Mouse (Mus musculus) monocyte, adult 2 months (primary cell): ENCODE data around the gene Gm28053.

ENCODE experiments used
- DNase-seq, 2 experiments: peaks; one replicate each; pipeline ENCODE4 v3.0.0; 2022; ENCODE audit warnings: low spot score in 2 of 2, low read depth in 1 of 2

Gm28053 gene

DNA sequence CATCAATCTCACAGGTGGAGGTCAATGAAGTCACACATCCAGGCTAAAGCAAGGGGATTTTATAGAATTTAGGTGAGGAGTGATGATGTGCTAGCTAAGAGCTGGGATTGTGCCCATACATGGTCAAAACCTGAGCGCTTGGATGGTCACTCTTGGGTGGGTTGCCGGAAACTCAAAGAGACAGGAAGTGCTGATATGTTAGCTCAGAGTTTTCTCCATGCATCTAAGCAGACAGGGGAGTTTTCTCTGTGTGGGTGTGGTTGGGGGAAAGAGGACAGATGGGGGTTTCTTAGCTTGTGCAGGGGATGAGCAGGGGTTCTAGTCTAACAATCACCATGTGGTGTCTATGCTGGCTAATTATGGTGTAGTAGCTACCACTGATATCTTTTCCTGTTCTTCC is 29.1 kb upstream of the Gm28053 start:
- no peak for DNase-seq

DNA sequence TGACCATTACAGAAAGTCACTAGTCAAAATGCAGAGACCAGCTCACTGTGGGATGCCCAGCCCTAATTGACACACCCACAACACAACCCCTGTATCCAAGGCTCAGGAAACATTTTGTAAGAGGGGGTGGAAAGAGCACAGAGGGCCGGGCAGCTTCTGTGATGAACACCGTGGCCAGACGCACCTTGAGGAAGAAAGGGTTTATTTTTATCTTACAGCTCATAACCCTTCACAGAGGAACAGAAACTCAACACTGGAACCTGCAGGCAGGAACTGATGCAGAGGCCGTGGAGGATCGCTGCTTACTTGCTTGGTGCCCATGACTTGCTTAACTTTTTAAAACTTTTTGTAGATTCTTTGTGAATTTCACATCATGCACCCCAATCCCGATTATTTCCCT is 25.4 kb upstream of the Gm28053 start:
- DNase-seq, result no peak

DNA sequence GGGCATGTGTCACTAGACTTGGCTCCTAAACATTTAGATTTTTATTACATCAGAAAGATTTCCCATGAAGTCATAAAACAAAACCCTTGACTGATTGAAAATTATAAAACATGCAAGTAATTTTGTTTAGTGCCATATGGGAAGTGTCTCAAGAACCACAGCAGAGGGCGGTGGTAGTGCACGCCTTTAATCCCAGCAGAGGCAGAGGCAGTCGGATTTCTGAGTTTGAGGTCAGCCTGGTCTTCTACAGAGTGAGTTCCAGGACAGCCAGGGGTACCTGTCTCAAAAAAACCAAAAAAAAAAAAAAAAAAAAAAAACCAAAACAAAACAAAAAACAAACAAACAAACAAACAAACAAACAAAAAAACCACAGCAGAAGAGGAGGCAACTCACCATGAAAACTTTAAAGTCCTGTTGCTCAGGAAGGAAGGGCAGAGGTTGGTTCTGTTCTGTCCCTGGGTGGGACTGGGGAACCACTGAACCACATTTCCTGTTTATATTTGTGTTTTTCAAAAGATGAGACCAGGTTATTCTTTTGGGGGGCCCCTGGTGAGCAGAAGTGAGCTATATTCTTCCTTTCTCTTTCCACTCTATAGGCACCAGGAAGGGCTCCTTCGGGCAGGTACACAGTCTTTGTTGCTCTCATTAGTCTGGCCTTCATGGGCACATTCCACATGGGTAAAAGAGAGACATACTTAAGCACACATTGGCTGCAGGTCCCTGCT is 21.4 kb upstream of the Gm28053 start:
- DNase-seq, result no peak

DNA sequence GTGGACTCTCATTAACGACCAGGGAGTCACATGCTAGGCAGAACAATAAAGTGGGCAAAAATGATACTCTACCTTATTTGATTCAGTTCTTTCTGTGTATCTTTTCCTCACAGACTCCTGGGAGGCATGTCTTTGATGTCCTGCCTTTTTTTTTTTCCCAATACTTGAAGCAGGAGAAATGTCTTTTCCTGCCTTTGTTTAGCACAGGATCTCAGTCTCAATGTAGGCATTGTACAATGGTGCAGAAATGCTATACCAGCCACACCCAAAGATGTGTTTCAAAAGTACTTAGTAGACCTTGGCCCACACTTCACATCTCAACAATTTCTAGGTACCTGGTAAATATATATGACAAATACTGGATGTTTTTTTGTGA is 20.9 kb upstream of the Gm28053 start:
- no peak for DNase-seq

GRCm38 (mm10) chr6:48698066-48698856 is 20.1 kb upstream of the Gm28053 start:
- no peak for DNase-seq

- no peak for DNase-seq
Measured at GRCm38 (mm10) chr6:48698888-48699287, 19.5 kb upstream of the Gm28053 start.

GRCm38 (mm10) chr6:48700251-48701075 is 17.9 kb upstream of the Gm28053 start:
- no peak for DNase-seq

GRCm38 (mm10) chr6:48702146-48702545 is 16.3 kb upstream of the Gm28053 start:
- DNase-seq, result no peak

DNA sequence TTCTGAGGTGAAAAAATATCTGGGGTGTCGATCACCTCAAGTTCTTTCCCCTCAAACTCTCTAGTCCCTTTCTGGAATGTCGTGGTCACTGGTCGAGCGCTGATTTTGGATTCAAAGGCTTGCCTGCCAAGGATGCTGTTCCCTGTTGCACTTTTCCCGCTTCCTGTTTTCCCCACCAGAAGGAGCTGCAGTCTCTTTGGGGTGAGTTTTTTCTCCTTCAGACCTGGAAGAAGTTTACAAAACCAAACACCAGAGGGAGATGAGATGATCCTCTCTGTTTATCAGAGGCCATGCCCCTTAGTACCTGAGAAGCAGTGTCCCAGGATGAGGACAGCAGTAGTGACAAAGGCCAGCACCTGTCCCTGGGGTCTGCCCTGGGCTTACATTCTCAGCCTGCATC is 15.8 kb upstream of the Gm28053 start:
- no peak for DNase-seq

DNA sequence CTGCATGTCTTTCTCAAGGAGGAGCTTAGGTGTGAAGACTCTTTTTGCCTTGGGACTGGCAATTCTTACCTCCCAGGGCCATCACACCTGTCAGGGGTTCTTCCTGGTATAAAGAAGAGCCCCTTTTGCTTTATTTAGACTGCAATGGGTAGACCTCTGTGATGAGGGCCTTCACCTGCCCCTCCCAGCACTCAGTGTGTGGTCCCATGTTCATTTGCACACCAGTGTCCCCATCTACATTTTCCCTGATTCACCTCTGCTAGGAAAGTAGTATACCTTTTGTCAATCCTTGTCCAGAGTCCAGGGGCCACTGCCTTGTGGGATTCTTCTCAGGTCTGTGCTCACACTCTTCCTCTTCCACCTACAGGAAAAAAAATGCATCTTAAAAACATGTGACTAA is 14.3 kb upstream of the Gm28053 start:
- no peak for DNase-seq

DNA sequence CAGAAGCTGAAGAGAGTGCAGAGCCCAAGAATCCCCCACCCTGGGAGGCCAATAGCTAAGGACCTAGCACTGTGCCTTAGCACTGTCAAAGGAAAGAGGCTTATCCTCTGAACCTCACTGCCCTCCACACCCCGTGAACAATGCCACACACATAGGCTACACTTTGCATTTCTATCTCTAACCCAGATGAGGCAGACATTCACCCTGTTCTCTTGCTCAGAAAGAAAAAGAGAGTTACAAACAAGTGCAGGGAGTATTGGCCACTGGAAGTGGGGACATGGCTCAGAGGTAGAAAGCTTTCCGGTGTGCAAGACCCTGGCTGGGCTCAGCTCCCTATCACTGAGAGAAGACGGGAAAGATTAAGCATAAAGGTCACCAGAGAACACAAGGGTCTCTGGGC is 12.3 kb upstream of the Gm28053 start:
- DNase-seq, result no peak

- no peak for DNase-seq
Measured at GRCm38 (mm10) chr6:48720326-48720725, 1.9 kb downstream of the Gm28053 start.

GRCm38 (mm10) chr6:48723468-48723867 is 5.1 kb downstream of the Gm28053 start:
- no peak for DNase-seq

DNA sequence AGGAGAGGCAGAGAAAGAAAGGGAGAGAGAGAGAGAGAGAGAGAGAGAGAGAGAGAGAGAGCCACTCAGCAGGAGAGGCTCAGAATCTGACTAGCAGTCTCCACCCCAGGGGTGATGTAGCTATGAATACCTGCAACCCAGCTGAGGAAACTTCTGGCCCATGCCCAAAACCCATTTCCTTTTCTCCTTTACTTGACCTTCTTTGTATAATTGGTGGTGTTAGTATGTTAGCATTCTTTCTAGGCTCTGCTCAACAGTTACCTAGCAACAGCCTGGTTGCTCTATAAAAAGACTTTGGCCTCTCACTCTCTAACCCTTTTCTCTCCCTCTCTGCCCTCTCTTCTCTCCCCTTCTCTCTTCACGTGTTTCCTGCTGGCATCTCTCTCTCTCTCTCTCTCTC is 7.1 kb downstream of the Gm28053 start:
- no peak for DNase-seq

DNA sequence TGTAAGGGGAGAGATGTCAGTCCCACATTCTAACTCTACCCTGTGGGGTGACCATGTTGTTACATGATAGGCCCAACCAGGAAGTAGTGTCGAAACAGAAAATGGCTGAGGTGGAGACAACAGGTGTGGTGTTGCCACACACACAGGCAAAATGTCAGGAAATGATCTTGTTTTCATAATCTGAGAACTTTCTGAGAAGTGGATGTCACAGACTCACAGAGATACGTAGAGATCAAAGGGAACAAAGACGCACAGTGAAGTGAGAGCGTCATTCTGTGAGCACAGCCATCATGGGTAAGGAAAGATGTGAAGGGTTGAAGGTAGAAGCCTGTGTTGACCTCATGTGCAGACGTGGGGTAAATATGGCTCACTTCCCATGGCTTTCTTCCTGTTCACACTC is 9.4 kb downstream of the Gm28053 start:
- DNase-seq, result no peak

DNA sequence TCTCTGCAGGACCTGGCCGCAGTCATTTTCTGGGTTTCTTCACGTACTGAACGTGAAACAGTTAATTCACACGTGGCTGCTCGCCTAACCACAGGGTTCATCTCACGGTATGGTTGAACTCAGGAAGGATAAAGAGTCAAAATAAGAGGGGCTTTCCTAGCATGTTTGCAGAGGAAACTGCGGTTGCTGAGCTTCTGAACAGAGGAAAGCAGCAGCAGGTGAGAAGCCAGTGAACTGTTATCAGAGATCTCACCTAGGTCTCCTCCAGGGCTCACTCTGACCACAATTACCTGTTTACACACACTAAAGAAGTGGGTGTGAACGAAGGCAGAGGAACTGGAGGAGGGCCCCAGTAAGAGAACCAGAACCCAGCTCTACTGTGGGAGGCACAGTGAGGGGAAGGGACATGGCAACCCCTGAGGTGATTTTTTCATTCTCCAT is 14.5 kb downstream of the Gm28053 start:
- no peak for DNase-seq

DNA sequence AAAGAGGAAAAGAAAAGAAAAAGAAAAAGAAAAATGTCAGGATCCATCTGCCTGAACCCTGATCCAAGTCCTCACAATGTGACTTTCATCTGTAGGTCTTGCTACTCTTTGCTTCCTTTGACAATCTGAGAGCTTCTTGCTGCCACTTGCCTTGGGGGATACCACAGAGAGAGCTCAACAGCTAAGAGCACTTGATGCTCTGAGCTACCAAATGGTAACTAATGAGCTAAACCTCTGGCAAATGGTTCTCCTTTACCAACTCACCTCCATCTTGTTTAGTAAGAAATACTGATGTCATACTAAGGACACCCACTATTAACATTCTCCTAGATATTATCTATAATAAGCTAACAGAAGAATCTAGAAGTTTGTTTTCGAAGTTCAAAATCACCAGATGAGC is 15.3 kb downstream of the Gm28053 start:
- no peak for DNase-seq

GRCm38 (mm10) chr6:48737053-48737452 is 18.6 kb downstream of the Gm28053 start:
- no peak for DNase-seq

GRCm38 (mm10) chr6:48737688-48738087 is 19.3 kb downstream of the Gm28053 start:
- no peak for DNase-seq

GRCm38 (mm10) chr6:48738961-48739779 is 20.8 kb downstream of the Gm28053 start, which contains the start of gene Gimap1:
TSS of gene Gimap1 (plus strand) at chr6:48739054.
- no peak for DNase-seq

- DNase-seq, result no peak
Measured at GRCm38 (mm10) chr6:48739780-48740055, 21.3 kb downstream of the Gm28053 start.
